Mouse (Mus musculus): ENCODE results near the gene Htra3.

Htra3 gene

GRCm38 (mm10) chr5:35679256-35680155 is at the start of gene Htra3:
TSS of gene Htra3 (minus strand) at chr5:35679782.
- peak; percentile 64 for DNase-seq (ENCODE audit: low spot score)

DNA sequence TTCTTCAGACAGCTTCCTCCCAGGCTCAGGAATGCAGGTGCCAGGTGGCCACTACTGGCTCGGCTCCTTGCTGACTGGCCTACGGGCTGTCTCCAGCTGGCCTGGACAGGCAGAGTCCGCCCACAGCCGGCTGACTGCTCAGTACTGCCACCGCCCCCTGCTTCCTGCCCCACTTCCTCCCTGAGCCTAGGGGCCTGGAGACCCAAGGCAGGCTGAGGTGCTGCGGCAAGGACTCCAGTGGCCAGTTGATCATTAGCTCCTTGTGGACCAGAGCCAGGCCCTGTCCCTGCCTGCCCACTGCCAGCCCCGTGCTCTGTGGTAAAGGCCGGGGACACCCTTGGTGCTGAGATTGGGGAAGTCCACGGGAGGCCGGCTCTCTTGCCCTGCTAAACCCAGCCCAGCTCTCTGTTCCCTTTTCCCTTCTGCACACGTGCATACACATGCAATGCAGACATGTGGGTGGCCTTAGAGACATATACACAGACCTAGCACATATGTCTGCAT is 49.4 kb upstream of the Htra3 start:
- DNase-seq (ENCODE audit: low spot score): peak; percentile 60

DNA sequence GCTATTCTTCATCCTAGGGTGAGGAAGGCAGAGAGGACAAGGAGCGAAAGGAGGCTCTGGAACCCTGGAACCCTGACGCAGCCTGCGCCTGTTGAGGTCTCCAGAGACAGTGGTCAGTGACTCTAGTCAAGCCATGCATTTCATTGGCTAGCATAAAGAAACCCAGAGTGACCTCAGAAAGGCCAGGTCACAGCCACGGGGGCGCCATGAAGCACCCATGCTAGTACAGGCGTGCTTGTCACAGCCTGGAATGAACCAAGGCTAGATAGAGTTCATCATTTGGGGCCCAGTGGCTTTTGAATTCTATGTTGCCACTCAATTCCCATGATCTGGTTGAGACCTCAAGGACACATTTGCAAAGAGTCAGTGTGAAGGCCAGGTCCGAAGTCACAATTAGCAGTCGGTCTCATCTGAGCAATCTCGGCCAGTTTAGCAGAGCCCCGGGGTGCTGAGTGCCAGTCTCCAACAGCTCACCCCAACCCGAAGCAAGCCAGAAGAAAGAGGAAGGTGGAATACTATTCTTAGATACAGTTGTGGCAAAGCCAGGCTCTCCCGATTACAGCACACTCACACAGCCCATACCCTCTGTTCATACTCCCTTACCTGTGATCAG is 48.9 kb upstream of the Htra3 start:
- no peak for DNase-seq (ENCODE audit: low spot score)

- DNase-seq (ENCODE audit: low spot score): no peak
Measured at GRCm38 (mm10) chr5:35727447-35727846, 47.9 kb upstream of the Htra3 start.

- no peak for DNase-seq (ENCODE audit: low spot score)
Measured at GRCm38 (mm10) chr5:35725840-35726239, 46.3 kb upstream of the Htra3 start.

- peak; percentile 34 for DNase-seq (ENCODE audit: low spot score)
Measured at GRCm38 (mm10) chr5:35723900-35724299, 44.3 kb upstream of the Htra3 start.

- no peak for DNase-seq (ENCODE audit: low spot score)
Measured at GRCm38 (mm10) chr5:35722654-35723053, 43.1 kb upstream of the Htra3 start.

- DNase-seq (ENCODE audit: low spot score): no peak
Measured at GRCm38 (mm10) chr5:35721933-35722332, 42.4 kb upstream of the Htra3 start.

DNA sequence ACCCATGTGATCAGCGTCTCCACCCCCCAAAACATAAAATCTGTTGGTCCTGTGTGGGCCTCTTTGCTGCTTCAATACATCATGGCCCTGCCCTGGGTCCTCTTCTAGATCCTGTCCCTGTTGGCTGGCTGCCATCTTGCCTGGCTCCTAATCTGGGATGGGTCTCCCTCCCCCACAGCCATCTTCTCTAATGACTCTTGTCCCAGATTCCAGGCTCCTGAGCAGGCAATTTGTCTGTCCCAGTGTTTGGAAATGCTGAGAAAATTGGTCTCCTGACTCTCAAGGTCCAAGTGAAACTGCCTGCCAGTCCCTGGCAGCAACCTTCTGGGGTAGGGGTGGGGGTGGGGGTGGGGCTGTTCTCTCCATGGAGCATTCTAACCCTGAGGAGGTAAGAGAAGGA is 40.3 kb upstream of the Htra3 start:
- DNase-seq (ENCODE audit: low spot score): peak; percentile 70

DNA sequence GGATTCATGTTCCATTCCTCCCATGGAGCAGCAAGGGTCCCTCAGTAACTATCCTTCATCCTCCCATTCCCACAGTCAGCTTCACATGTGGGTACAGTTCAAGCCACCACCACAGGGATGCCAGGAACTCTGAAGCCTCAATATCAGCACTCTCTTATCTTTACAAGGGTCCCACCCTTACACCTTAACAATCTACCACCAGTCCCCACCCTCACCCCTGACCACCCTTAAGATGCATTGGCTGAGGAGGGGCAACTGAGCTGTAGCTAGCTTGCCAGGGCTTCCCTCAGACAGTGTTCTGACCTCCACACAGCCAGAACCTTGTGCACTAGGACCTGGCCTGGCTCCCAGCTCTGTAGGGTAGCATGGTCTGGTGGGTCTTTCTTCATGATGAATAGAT is 39.8 kb upstream of the Htra3 start:
- no peak for DNase-seq (ENCODE audit: low spot score)

GRCm38 (mm10) chr5:35718817-35719216 is 39.2 kb upstream of the Htra3 start:
- no peak for DNase-seq (ENCODE audit: low spot score)

DNA sequence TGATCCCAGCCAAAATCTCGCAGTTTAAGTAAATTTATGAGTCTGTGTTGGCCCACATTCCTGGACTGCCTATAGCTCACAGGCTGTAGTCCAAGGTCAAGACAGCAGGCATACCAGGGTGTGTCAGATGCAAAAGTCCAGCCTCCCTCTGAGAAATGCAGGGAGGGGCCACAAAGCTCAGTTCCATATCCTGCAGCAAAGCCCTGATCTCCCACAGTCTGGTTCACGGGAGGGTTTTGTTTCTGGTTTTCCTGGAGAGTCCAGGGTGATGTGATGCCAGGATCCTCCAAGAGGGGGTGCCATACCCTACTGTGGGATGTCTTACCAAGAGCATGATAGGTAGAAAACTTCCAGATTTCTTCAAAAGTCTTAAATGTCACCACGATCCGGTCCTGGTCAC is 38.4 kb upstream of the Htra3 start:
- DNase-seq (ENCODE audit: low spot score): peak; percentile 57

- no peak for DNase-seq (ENCODE audit: low spot score)
Measured at GRCm38 (mm10) chr5:35717455-35717854, 37.9 kb upstream of the Htra3 start.

DNA sequence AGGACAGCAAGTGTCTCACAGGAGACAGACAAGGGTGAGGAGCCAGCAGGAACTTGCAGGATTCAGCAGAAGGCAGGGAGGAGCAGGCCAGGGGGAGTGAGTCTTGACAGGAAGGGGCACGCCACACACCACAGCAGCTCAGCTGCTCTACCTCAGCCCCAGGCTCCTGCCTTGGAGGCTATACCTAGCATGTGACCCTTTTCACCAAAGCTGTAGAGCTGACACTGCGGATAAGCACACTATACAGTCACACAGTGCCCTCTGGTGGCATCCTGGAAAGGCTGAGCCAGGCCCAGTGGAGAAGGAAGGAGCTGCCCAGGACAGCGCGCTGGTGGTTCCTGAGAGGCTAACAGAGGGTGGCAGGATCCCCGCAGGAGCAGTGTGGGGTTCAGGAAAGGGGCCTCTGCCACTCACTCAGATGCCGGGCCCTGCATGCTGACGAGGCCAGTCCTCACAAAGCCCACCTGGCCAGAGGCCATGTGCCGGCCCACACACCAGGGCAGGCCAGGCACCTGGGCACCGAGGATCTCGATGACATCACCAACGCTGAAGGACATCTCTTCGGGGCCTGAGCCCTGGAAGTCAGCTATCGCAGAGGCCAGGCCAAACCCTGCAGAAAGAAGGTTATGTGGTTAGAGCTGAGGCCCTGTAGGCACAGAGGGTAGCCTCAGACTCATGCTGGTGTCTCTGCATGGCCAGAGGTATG is 34.2 kb upstream of the Htra3 start:
- peak; percentile 78 for DNase-seq (ENCODE audit: low spot score)

DNA sequence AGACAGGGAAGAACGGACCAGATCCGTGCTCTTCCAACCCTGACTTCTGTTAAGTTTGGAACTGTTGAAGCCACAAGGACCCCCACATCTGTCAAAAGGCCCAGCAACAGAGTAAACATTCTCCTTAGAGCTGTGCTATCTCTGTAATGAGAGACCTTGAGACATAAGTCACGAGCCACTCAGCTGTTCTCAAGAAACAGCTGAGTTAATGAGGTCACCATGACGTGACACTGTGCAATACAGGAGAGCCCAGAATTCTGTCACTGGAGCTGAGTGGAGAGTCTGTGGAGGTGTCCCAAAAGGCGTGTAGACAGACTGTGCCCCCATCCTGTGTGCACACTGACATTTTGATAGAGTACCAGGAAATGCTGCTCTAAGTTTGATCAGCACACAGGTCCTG is 32.9 kb upstream of the Htra3 start:
- DNase-seq (ENCODE audit: low spot score): no peak

DNA sequence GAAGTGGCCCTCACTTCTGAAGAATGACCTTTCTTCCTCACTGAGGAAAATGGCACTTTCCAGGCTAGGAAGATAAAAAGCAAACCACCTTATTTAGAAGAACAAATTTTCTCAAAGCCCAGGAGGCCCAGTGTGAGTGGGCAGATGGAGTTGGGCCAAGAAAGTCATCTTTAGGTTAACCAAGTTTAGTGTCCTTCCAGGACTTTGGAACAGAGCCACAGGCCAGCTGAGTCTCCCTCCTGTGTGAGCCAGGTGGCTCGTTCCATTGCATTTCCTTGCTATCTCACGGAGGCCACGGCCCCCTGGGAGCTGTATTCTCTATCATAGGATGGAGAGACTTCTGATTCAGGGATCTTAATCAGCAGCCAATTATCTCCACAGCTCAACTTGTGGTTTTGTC is 31.3 kb upstream of the Htra3 start:
- no peak for DNase-seq (ENCODE audit: low spot score)

DNA sequence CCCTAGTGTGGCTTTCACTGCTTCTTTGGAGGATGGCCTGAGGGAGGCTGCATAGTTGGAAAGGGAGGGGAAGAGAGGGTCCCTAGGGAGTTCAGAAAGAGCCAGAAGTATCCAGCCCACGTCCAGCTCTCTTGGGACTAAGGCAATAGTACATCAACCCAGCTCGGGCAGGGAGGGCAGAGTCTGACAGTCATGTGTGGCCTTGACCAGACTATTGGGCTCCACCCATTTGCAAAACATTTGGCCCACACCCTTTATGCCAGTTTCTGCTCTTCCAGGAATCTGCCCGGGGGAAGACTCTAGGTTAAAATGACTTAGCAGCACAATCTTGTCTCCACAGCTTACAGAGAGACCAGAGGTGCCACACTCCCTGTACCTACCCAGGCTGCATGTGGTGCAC is 30.9 kb upstream of the Htra3 start:
- peak; percentile 41 for DNase-seq (ENCODE audit: low spot score)

DNA sequence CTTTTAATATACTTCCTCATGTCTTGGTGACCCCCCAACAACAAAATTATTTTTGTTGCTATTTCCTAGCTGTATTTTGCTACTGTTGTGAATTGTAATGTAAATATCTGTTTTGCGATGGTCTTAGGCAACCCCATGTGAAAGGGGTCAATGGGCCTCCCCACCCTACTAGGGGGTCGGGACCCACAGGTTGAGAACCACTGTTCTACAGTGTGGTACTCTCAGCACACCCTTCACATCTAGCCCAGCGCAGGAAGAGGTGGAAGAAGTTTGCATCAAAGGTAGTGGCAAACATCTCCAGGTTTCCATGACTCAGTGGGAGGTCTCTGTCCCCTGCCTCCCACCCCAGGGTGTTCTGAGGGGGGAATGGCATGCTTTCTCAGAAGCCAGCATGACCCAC is 25.8 kb upstream of the Htra3 start:
- DNase-seq (ENCODE audit: low spot score): no peak

GRCm38 (mm10) chr5:35703814-35704213 is 24.2 kb upstream of the Htra3 start:
- no peak for DNase-seq (ENCODE audit: low spot score)

DNA sequence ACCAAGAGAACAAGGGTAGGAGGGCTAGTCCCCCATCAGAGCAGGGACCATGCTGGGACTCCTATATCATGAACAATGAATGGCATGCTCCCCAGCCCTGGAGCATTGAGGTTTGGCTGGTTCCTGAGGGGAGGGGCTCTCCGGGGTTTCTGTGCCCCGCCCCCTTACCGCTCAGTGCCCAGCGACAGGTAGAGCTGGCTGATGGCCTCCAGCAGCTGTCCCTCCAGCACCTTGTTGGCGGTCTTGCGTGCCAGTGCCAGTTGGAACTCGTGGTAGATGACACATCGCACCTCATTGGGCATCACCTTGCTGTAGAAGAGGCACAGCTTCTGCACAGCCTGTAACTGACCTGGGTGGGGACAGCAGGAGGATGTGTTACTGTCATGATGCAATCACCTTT is 23.6 kb upstream of the Htra3 start:
- DNase-seq (ENCODE audit: low spot score): no peak

GRCm38 (mm10) chr5:35702582-35703140 is 23.1 kb upstream of the Htra3 start:
- no peak for DNase-seq (ENCODE audit: low spot score)

DNA sequence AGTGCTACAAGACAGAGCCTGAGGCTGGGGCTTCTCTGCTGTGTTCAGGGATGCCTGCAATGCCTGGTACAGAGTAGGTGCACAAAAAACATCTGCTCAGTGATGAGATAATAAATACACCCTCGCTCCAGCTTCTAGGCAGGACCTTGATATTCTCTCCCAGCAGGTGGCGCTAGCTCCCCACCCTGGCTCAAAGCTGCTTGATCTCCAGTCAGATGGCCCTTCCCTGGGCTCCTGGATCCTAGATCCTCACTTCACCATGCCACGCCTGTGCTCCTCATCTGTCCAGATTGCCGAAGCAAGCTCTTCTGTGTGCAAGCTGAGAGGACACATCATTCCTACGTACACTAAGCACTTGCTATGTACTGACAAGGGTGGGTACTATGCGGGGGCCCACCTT is 21.5 kb upstream of the Htra3 start:
- DNase-seq (ENCODE audit: low spot score): peak; percentile 76
